Mouse (Mus musculus): ENCODE measurements around the gene 1190005I06Rik. TPM values are rescaled to one million over a fixed set of nuclear protein-coding genes. Genes with fewer than 3 reads are reported as not detected.

The 1190005I06Rik gene
- total and polyA plus RNA-seq, 2 experiments: 11.9 to 12.0 TPM

GRCm38 (mm10) chr8:120687786-120688185, 40.4 kb upstream of the 1190005I06Rik start:
- H3K9ac ChIP-seq (ENCODE audit: low read depth, low read length): no peak overlapping the region
- H3K27me3 ChIP-seq (ENCODE audit: control insufficient read depth, insufficient read depth, low read length): no peaks in the 10 kb centered on the region
- no peak overlapping the region for H3K4me3 ChIP-seq (ENCODE audit: insufficient read depth, low read depth, low read length)
- no peak overlapping the region for H3K27ac ChIP-seq (replicated peaks; ENCODE audit: insufficient read depth, low read depth, low read length)
- no peaks in the 10 kb centered on the region for H3K4me1 ChIP-seq (ENCODE audit: control insufficient read depth, insufficient read depth, low read length)
- WGBS: 60% methylated on average over 8 of the region's 8 CpGs
- no peak for TF ChIP-seq POLR2A (IDR thresholded peaks at IDR 0.05; ENCODE audit: extremely low read depth, insufficient read depth, low read length)
- TF ChIP-seq CTCF (IDR thresholded peaks at IDR 0.05; ENCODE audit: low read depth, low read length): no peak
- H3K36me3 ChIP-seq (ENCODE audit: control insufficient read depth, insufficient read depth, low read length): no peaks in the 10 kb centered on the region
- H3K79me2 ChIP-seq (ENCODE audit: control insufficient read depth, insufficient read depth, low read length): no peaks in the 10 kb centered on the region
- no peak for DNase-seq (ENCODE audit: extremely low read depth, low read depth, low spot score)

- H3K4me3 ChIP-seq (ENCODE audit: insufficient read depth, low read depth, low read length): no peak overlapping the region
- TF ChIP-seq CTCF (IDR thresholded peaks at IDR 0.05; ENCODE audit: low read depth, low read length) (no peak), POLR2A (IDR thresholded peaks at IDR 0.05; ENCODE audit: extremely low read depth, insufficient read depth, low read length) (no peak)
- H3K9ac ChIP-seq (ENCODE audit: low read depth, low read length): no peak overlapping the region
- H3K27ac ChIP-seq (replicated peaks; ENCODE audit: insufficient read depth, low read depth, low read length): no peak overlapping the region
- no peaks in the 10 kb centered on the region for H3K4me1 ChIP-seq (ENCODE audit: control insufficient read depth, insufficient read depth, low read length)
- H3K27me3 ChIP-seq (ENCODE audit: control insufficient read depth, insufficient read depth, low read length): no peaks in the 10 kb centered on the region
- WGBS: 79% methylated on average over 5 of the region's 5 CpGs
- H3K79me2 ChIP-seq (ENCODE audit: control insufficient read depth, insufficient read depth, low read length): no peaks in the 10 kb centered on the region
- DNase-seq (ENCODE audit: extremely low read depth, low read depth, low spot score): no peak
- H3K36me3 ChIP-seq (ENCODE audit: control insufficient read depth, insufficient read depth, low read length): no peaks in the 10 kb centered on the region
Measured at GRCm38 (mm10) chr8:120686576-120686975, 39.1 kb upstream of the 1190005I06Rik start.

DNA sequence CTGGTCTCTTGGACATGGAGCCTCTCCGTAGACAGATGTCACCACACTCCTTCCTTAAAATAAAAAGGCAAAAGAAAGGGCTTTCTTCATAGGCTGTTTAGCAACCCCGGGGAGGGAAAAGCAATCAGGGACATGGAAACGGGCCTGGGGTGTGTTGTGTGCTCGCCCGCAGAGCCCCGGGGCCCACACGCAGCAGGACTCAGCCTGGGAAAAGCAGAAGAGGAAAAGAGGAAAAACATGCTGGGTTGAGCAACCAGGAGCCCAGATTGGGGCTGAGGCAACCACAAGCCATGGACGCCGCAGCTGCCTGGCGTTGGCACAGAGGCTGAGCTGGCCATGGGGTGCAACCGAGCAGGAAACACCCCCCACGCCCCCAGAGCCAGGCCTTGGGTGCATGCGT, 38.6 kb upstream of the 1190005I06Rik start:
- Histone ChIP-seq H3K4me3 (ENCODE audit: insufficient read depth, low read depth, low read length) (no peak overlapping the region), H3K27me3 (ENCODE audit: control insufficient read depth, insufficient read depth, low read length) (no peaks in the 10 kb centered on the region), H3K27ac (replicated peaks; ENCODE audit: insufficient read depth, low read depth, low read length) (peak overlapping the region; percentile 13; the same call in 1 of the 2 replicates), H3K9ac (ENCODE audit: low read depth, low read length) (no peak overlapping the region), H3K4me1 (ENCODE audit: control insufficient read depth, insufficient read depth, low read length) (no peaks in the 10 kb centered on the region), H3K79me2 (ENCODE audit: control insufficient read depth, insufficient read depth, low read length) (no peaks in the 10 kb centered on the region), H3K36me3 (ENCODE audit: control insufficient read depth, insufficient read depth, low read length) (no peaks in the 10 kb centered on the region)
- 86% methylated on average over 13 of the region's 13 CpGs for WGBS
- no peak for DNase-seq (ENCODE audit: extremely low read depth, low read depth, low spot score)
- TF ChIP-seq CTCF (IDR thresholded peaks at IDR 0.05; ENCODE audit: low read depth, low read length) (no peak), POLR2A (IDR thresholded peaks at IDR 0.05; ENCODE audit: extremely low read depth, insufficient read depth, low read length) (no peak)

GRCm38 (mm10) chr8:120685591-120685990, 38.2 kb upstream of the 1190005I06Rik start:
- TF ChIP-seq CTCF (IDR thresholded peaks at IDR 0.05; ENCODE audit: low read depth, low read length): no peak
- TF ChIP-seq POLR2A (IDR thresholded peaks at IDR 0.05; ENCODE audit: extremely low read depth, insufficient read depth, low read length): no peak
- WGBS: 90% methylated on average over 8 of the region's 8 CpGs
- DNase-seq (ENCODE audit: extremely low read depth, low read depth, low spot score): no peak
- Histone ChIP-seq H3K9ac (ENCODE audit: low read depth, low read length) (no peak overlapping the region), H3K79me2 (ENCODE audit: control insufficient read depth, insufficient read depth, low read length) (no peaks in the 10 kb centered on the region), H3K27me3 (ENCODE audit: control insufficient read depth, insufficient read depth, low read length) (no peaks in the 10 kb centered on the region), H3K27ac (replicated peaks; ENCODE audit: insufficient read depth, low read depth, low read length) (peak overlapping the region; percentile 13; the same call in 1 of the 2 replicates), H3K4me3 (ENCODE audit: insufficient read depth, low read depth, low read length) (no peak overlapping the region), H3K4me1 (ENCODE audit: control insufficient read depth, insufficient read depth, low read length) (no peaks in the 10 kb centered on the region), H3K36me3 (ENCODE audit: control insufficient read depth, insufficient read depth, low read length) (no peaks in the 10 kb centered on the region)

DNA sequence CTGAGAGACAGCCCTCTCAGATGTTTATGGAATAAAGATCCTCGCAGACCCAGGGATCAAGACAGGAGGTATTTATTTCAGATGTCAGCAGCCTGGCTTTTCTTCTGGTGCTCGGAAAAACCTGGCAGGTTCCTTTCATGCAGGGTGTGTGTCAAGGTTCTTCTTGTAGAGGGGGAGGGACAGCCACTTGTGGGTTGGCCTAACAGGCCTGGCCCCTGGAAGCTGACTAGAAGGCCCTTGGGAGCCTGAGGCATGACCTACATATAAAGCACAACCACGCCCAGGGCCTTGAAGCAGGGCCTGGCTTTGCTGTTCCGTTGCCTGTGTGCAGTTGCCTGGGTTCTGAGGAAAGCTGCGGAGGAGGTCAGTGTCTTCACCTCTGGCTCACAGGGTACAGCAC, 37.7 kb upstream of the 1190005I06Rik start:
- Histone ChIP-seq H3K36me3 (ENCODE audit: control insufficient read depth, insufficient read depth, low read length) (no peaks in the 10 kb centered on the region), H3K27me3 (ENCODE audit: control insufficient read depth, insufficient read depth, low read length) (no peaks in the 10 kb centered on the region), H3K4me3 (ENCODE audit: insufficient read depth, low read depth, low read length) (no peak overlapping the region), H3K4me1 (ENCODE audit: control insufficient read depth, insufficient read depth, low read length) (no peaks in the 10 kb centered on the region), H3K9ac (ENCODE audit: low read depth, low read length) (no peak overlapping the region), H3K27ac (replicated peaks; ENCODE audit: insufficient read depth, low read depth, low read length) (no peak overlapping the region), H3K79me2 (ENCODE audit: control insufficient read depth, insufficient read depth, low read length) (no peaks in the 10 kb centered on the region)
- TF ChIP-seq CTCF (IDR thresholded peaks at IDR 0.05; ENCODE audit: low read depth, low read length): no peak
- 93% methylated on average over 5 of the region's 5 CpGs for WGBS
- no peak for DNase-seq (ENCODE audit: extremely low read depth, low read depth, low spot score)

DNA sequence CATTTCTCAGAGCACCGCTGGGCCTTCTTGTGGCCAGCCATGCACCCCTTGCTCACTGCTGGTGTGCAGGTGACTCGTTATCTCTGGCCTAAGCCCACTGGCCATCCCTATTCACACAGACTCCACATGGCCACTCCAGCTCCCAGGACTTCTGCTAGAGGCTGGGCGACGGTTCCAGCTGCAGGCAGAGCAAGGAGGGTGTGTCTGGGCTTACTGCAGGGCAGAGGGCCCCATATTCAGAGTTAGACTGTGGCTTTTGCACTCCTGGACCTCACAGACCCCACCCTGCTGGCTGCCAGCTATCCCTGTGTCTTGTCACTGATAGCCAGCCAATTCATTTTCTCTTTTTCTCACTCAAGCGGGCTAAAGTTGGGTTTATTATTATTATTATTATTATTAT, 36.6 kb upstream of the 1190005I06Rik start:
- Histone ChIP-seq H3K27me3 (ENCODE audit: control insufficient read depth, insufficient read depth, low read length) (no peaks in the 10 kb centered on the region), H3K4me1 (ENCODE audit: control insufficient read depth, insufficient read depth, low read length) (no peaks in the 10 kb centered on the region), H3K27ac (replicated peaks; ENCODE audit: insufficient read depth, low read depth, low read length) (no peak overlapping the region), H3K9ac (ENCODE audit: low read depth, low read length) (no peak overlapping the region), H3K79me2 (ENCODE audit: control insufficient read depth, insufficient read depth, low read length) (no peaks in the 10 kb centered on the region), H3K36me3 (ENCODE audit: control insufficient read depth, insufficient read depth, low read length) (no peaks in the 10 kb centered on the region), H3K4me3 (ENCODE audit: insufficient read depth, low read depth, low read length) (no peak overlapping the region)
- no peak for TF ChIP-seq CTCF (IDR thresholded peaks at IDR 0.05; ENCODE audit: low read depth, low read length)
- no peak for TF ChIP-seq POLR2A (IDR thresholded peaks at IDR 0.05; ENCODE audit: extremely low read depth, insufficient read depth, low read length)
- no peak for DNase-seq (ENCODE audit: extremely low read depth, low read depth, low spot score)
- WGBS: 81% methylated on average over 5 of the region's 5 CpGs

All from liver, adult 2 months (tissue).